21 mouse cellular contexts compared by ENCODE assay signal in the genomic region with DNA sequence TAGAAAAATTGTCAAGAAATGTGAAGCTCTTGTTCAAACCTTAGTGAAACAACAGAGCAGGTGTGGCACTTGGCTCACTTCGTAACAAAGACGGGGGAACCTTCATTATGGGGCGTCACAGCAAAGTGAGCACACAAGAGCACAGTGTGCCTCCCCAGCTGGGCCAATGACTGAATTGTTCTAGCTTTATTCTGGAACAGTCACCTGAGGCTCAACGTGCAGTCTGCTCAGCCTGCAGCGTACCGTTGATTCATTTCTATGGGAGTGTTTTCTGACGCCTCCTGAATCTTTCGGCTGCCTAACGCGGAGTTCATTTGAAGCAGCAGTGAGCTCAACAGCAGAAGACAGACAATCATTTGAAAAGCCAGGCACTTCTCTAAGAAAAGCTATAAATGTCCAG.
A peak's percentile ranks its signal among the peaks of the same experiment; 100 is the strongest.
DNase-seq lines count a peak whose midpoint lies in the region; ATAC-seq and TF ChIP-seq lines count a peak whose summit lies in the region.
"Had no signal": no experiment of that assay in that cellular context is flagged by ENCODE, and none has a peak within 500 bp of the region (broad histone marks: within the 10 kb centered on the region; RNA-seq: fewer than 3 reads in every experiment).

No protein-coding gene starts in this region.

- no peaks in the 10 kb centered on the region for H3K36me3 ChIP-seq in forebrain, embryonic 13.5 days (ENCODE audit: poor library complexity, severe bottlenecking)
- no peaks in the 10 kb centered on the region for H3K36me3 ChIP-seq in forebrain, embryonic 11.5 days (ENCODE audit: control insufficient read depth, insufficient read depth, low read length)
- no peaks in the 10 kb centered on the region for H3K36me3 ChIP-seq in hindbrain, postnatal 0 days (ENCODE audit: insufficient read depth, low read length)
- no peaks in the 10 kb centered on the region for H3K36me3 ChIP-seq in hindbrain, embryonic 12.5 days
- no peaks in the 10 kb centered on the region for H3K36me3 ChIP-seq in neural tube, embryonic 15.5 days
- H3K36me3 ChIP-seq: limb, embryonic 10.5 days; midbrain, embryonic 13.5 days; stomach, embryonic 15.5 days had no signal

- H3K4me2 ChIP-seq in forebrain, embryonic 13.5 days = no peak overlapping the region
- no peak overlapping the region for H3K4me2 ChIP-seq in forebrain, embryonic 11.5 days (ENCODE audit: low read depth, low read length, severe bottlenecking)
- H3K4me2 ChIP-seq in hindbrain, postnatal 0 days (ENCODE audit: low read depth, low read length) = no peak overlapping the region
- H3K4me2 ChIP-seq in hindbrain, embryonic 12.5 days (replicated peaks) = no peak overlapping the region
- no peak overlapping the region for H3K4me2 ChIP-seq in neural tube, embryonic 15.5 days
- H3K4me2 ChIP-seq: midbrain, embryonic 13.5 days; stomach, embryonic 15.5 days had no signal

- peak; percentile 16; the same call in 1 of the 2 replicates for ATAC-seq in forebrain, embryonic 13.5 days
- ATAC-seq in forebrain, embryonic 11.5 days (replicated peaks; ENCODE audit: low FRiP score) = no peak
- no peak for ATAC-seq in hindbrain, postnatal 0 days
- no peak for ATAC-seq in hindbrain, embryonic 12.5 days (ENCODE audit: low FRiP score)
- peak; percentile 63; the same call in 1 of the 2 replicates for ATAC-seq in neural tube, embryonic 15.5 days (ENCODE audit: low FRiP score)
- ATAC-seq: liver, postnatal 0 days; midbrain, embryonic 13.5 days had no signal

- TF ChIP-seq CTCF in hindbrain, postnatal 0 days (IDR thresholded peaks at IDR 0.05; ENCODE audit: low read depth) = no peak

- 0 out of 2 replicates have a peak, but pooled peaks cover 6% of the 10 kb centered on the region for H3K4me1 ChIP-seq in forebrain, embryonic 13.5 days
- H3K4me1 ChIP-seq in forebrain, embryonic 11.5 days (replicated peaks; ENCODE audit: control insufficient read depth, insufficient read depth, low read length) = no peaks in the 10 kb centered on the region
- H3K4me1 ChIP-seq in hindbrain, postnatal 0 days (ENCODE audit: insufficient read depth, low read length) = no peaks in the 10 kb centered on the region
- H3K4me1 ChIP-seq in hindbrain, embryonic 12.5 days = peaks cover 4% of the 10 kb centered on the region; the same call in 1 of the 2 replicates
- peaks cover 4% of the 10 kb centered on the region; the same call in 1 of the 2 replicates for H3K4me1 ChIP-seq in neural tube, embryonic 15.5 days

- H3K27me3 ChIP-seq in forebrain, embryonic 13.5 days = no peaks in the 10 kb centered on the region
- no peaks in the 10 kb centered on the region for H3K27me3 ChIP-seq in forebrain, embryonic 11.5 days (ENCODE audit: control insufficient read depth, insufficient read depth, low read length)
- H3K27me3 ChIP-seq in hindbrain, postnatal 0 days (ENCODE audit: insufficient read depth, low read length) = no peaks in the 10 kb centered on the region
- no peaks in the 10 kb centered on the region for H3K27me3 ChIP-seq in hindbrain, embryonic 12.5 days
- no peaks in the 10 kb centered on the region for H3K27me3 ChIP-seq in neural tube, embryonic 15.5 days (replicated peaks)
- H3K27me3 ChIP-seq: midbrain, embryonic 13.5 days; stomach, embryonic 15.5 days had no signal

- no peak overlapping the region for H3K9ac ChIP-seq in forebrain, embryonic 13.5 days
- H3K9ac ChIP-seq in forebrain, embryonic 11.5 days (ENCODE audit: low read length) = no peak overlapping the region
- H3K9ac ChIP-seq in hindbrain, postnatal 0 days (replicated peaks; ENCODE audit: low read length) = no peak overlapping the region
- H3K9ac ChIP-seq in hindbrain, embryonic 12.5 days = no peak overlapping the region
- no peak overlapping the region for H3K9ac ChIP-seq in neural tube, embryonic 15.5 days (replicated peaks)
- H3K9ac ChIP-seq: liver, postnatal 0 days; midbrain, embryonic 13.5 days; stomach, embryonic 15.5 days had no signal

- no peaks in the 10 kb centered on the region for H3K9me3 ChIP-seq in forebrain, embryonic 13.5 days (replicated peaks)
- no peaks in the 10 kb centered on the region for H3K9me3 ChIP-seq in forebrain, embryonic 11.5 days (ENCODE audit: control insufficient read depth, low read length)
- H3K9me3 ChIP-seq in hindbrain, postnatal 0 days (ENCODE audit: low read length) = no peaks in the 10 kb centered on the region
- H3K9me3 ChIP-seq in hindbrain, embryonic 12.5 days (replicated peaks) = no peaks in the 10 kb centered on the region
- no peaks in the 10 kb centered on the region for H3K9me3 ChIP-seq in neural tube, embryonic 15.5 days (replicated peaks)
- H3K9me3 ChIP-seq: limb, embryonic 10.5 days; midbrain, embryonic 13.5 days; stomach, embryonic 15.5 days had no signal

- DNase-seq in forebrain, embryonic 11.5 days (ENCODE audit: low spot score) = no peak
- DNase-seq in hindbrain, postnatal 0 days (ENCODE audit: low spot score) = peak; percentile 20
- DNase-seq in neural tube, embryonic 10.5 days (ENCODE audit: extremely low spot score, low spot score) = no peak
- DNase-seq in right cerebral cortex, postnatal 25 days = peak; percentile 44
- no peak for DNase-seq in cerebellum, adult 9-11 months
- DNase-seq: adrenal gland, adult 2 months; cerebellum, adult 9-10 months; embryo, embryonic 11 days; heart, adult 18-20 months; heart, postnatal 36 days; kidney, adult 2 months; kidney, postnatal 10 days; liver, postnatal 0 days; retina, postnatal 1 day; thymus, adult 2 months had no signal

- 39% methylated on average over 10 of the region's 10 CpGs for WGBS in forebrain, embryonic 13.5 days
- WGBS in forebrain, embryonic 11.5 days = 70% methylated on average over 10 of the region's 10 CpGs
- 40% methylated on average over 10 of the region's 10 CpGs for WGBS in hindbrain, postnatal 0 days
- 76% methylated on average over 10 of the region's 10 CpGs for WGBS in hindbrain, embryonic 12.5 days
- 40% methylated on average over 10 of the region's 10 CpGs for WGBS in neural tube, embryonic 15.5 days

- no peak overlapping the region for H3K27ac ChIP-seq in forebrain, embryonic 13.5 days
- no peak overlapping the region for H3K27ac ChIP-seq in forebrain, embryonic 11.5 days (ENCODE audit: low read depth, low read length)
- H3K27ac ChIP-seq in hindbrain, postnatal 0 days = no peak overlapping the region
- H3K27ac ChIP-seq in hindbrain, embryonic 12.5 days = no peak overlapping the region
- no peak overlapping the region for H3K27ac ChIP-seq in neural tube, embryonic 15.5 days (replicated peaks)
- H3K27ac ChIP-seq: limb, embryonic 10.5 days; midbrain, embryonic 13.5 days; stomach, embryonic 15.5 days had no signal

- H3K4me3 ChIP-seq in forebrain, embryonic 13.5 days = no peak overlapping the region
- no peak overlapping the region for H3K4me3 ChIP-seq in forebrain, embryonic 11.5 days (ENCODE audit: low read depth, low read length)
- H3K4me3 ChIP-seq in hindbrain, postnatal 0 days (ENCODE audit: low read length) = no peak overlapping the region
- no peak overlapping the region for H3K4me3 ChIP-seq in hindbrain, embryonic 12.5 days
- no peak overlapping the region for H3K4me3 ChIP-seq in neural tube, embryonic 15.5 days (replicated peaks)
- H3K4me3 ChIP-seq: limb, embryonic 10.5 days; midbrain, embryonic 13.5 days; stomach, embryonic 15.5 days had no signal

Comparison
In these comparisons a context has a peak if more than half of its experiments do, and no peak if none do; other contexts are left out.
1. ATAC-seq: peak in forebrain, embryonic 13.5 days (single experiment) and neural tube, embryonic 15.5 days (single experiment); none in forebrain, embryonic 11.5 days (single experiment), hindbrain, postnatal 0 days (single experiment) and hindbrain, embryonic 12.5 days (single experiment).
2. DNase-seq: peak in hindbrain, postnatal 0 days (single experiment) and right cerebral cortex, postnatal 25 days (single experiment); none in forebrain, embryonic 11.5 days (single experiment), neural tube, embryonic 10.5 days (single experiment) and cerebellum, adult 9-11 months (single experiment).